Mouse (Mus musculus) lung, postnatal 0 days (tissue): ENCODE results near the gene Ror2.

ENCODE experiments used
- CTCF ChIP-seq: IDR thresholded peaks from 2 replicates; pipeline ENCODE4 v1.5.1; 2016; ENCODE audit warnings: antibody characterized with exemption, mild to moderate bottlenecking
- EP300 ChIP-seq: IDR thresholded peaks from 2 replicates; pipeline ENCODE4 v1.6.1; 2016; ENCODE audit warnings: antibody characterized with exemption, mild to moderate bottlenecking, control low read depth

- no peak for TF ChIP-seq EP300
- no peak for TF ChIP-seq CTCF
Measured at GRCm38 (mm10) chr13:53177424-53177718, 108.6 kb downstream of the Ror2 start.
